Mouse (Mus musculus): ENCODE results near the gene Parn.
"Not testable (repeated sequence)": the region's sequence is repeated elsewhere in the genome, so short reads cannot be mapped to it uniquely, and the experiment has no call there.

The Parn gene

DNA sequence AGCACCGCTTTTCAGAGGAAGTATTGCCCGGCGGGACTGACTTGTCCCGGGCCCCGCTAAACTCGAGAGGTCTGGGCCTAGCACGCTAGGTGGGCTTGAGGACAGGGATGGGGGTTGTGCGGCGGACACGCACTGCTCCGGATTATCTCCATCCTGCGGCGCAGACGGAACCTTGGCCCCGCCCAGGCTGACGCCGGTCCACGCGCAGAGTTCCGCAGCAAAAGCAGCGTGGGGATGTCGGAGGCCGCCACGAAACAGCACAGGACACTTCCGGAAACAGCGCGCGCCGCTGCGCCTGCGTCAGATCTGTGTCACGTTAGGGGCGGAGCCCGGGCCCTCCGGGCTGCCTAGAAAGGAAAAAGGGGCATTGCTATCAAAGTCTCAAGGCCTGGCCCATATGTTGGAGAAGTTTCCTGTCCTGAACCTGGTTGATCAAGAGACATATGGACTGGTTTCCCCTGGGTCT, at the start of gene Parn:
Gene Parn (minus strand): TSS at position 293 of the 466 bp plus-strand sequence.
- peak; percentile 96 for DNase-seq (ENCODE audit: extremely low read depth, insufficient read length, low spot score)

DNA sequence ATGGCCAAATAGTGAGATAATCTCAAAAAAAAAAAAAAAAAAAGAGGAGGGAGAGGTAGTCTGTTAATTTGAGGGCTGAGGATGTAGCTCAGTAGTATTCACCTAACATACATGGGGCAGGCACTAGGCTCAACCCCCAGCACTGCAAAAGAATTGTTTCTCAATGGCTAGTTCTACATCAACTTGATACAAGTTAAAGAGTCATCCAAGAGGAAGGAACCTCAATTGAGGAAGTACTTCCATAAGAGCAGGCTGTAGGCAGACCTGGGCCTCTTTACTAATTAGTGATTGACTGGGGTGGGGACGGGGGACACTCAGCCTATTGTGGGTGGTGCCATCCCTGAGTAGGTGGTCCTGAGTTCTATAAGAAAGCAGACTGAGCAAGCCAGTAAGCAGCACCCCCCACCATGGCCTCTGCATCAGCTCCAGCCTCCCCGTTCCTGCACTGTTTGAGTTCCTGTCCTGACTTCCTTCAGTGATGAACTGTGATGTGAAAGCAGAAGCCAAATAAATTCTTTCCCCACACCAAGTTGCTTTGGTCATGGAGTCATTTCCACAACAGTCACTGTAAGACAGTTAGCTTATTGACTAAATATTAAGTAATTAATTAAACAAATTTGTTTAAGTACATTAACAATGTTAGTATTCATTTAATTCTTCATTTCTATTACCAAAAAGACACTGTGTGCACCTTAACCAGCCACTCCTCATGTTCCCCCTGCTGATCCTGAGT, 49.0 kb upstream of the Parn start:
- no peak for DNase-seq (ENCODE audit: extremely low read depth, insufficient read length, low spot score)

DNA sequence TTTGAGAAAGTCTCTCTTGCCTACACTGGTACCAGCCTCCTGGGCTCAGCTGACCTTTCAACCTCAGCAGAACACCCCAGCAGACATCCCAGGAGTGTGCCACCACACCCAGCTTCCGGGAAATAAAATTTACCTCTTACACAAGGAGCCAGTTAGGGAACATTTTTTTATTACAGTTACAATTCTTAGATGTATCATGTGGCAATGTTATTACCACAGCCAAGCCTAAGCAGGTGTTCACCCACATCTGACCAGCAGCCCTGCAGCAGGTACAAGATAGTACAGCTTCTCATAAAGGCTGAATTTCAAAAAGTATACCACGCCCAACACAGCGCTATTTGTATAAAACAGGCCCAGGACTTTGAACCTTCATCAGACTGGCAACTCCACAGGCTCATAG, 46.9 kb upstream of the Parn start:
- DNase-seq (ENCODE audit: extremely low read depth, insufficient read length, low spot score) = no peak

DNA sequence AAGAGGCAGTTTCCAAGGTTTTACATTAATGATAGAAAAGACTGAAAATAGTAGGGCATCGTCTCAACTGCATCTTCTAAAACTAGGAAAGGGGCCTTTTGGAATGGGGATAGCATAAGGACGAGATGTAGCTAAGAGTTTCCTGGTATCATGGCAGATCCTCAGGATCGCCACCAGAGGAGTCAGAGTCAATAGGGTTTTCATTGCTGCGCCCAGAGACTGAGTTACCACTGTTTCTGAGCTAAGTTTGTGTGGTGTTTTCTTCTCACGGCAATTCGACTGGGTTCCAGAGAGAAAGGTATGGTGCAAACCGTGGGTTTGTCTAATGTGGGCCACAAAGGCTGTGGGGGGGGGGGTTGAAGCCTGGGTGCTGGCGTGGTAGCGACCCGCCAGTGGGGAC, 36.7 kb upstream of the Parn start:
- no peak for DNase-seq (ENCODE audit: extremely low read depth, insufficient read length, low spot score)

DNA sequence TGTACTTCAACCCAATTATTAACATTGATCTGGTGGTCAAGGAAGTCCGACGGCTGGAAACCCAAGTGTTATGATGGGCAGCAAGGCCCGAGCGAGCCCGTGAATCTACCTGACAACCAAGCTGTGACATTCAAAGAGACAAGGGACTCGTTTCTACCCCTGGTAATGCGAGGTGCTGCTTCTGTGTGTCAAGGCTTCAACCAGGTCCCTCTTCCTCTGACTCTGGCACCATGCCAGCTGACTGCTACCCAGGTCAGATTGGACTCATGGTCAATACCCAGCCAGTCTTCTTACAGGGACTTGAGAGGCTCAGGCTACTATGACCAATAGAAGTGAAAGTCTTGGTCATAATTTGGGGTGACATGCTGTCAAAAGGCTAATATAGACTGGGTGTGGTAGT, 34.2 kb upstream of the Parn start:
- no peak for DNase-seq (ENCODE audit: extremely low read depth, insufficient read length, low spot score)

DNA sequence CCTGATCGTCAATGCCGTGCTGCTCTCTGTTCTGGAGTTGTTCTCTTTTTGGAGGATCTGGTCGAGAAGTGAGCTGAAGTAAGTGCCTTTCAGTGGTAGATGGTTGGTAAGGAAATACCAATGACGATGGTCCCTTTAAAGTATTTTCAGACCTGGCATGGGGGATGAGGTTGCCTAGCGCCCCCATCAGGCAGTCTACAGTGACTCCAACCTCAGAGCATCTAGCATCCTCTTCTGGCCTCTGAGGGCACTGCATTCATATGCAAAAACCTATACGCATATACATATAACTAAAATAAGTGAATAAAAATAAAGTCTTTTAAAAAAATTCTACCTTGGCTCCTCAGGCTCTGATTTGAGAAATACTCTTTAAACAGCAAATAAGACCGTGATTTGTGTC, 31.0 kb upstream of the Parn start:
- no peak for DNase-seq (ENCODE audit: extremely low read depth, insufficient read length, low spot score)

DNA sequence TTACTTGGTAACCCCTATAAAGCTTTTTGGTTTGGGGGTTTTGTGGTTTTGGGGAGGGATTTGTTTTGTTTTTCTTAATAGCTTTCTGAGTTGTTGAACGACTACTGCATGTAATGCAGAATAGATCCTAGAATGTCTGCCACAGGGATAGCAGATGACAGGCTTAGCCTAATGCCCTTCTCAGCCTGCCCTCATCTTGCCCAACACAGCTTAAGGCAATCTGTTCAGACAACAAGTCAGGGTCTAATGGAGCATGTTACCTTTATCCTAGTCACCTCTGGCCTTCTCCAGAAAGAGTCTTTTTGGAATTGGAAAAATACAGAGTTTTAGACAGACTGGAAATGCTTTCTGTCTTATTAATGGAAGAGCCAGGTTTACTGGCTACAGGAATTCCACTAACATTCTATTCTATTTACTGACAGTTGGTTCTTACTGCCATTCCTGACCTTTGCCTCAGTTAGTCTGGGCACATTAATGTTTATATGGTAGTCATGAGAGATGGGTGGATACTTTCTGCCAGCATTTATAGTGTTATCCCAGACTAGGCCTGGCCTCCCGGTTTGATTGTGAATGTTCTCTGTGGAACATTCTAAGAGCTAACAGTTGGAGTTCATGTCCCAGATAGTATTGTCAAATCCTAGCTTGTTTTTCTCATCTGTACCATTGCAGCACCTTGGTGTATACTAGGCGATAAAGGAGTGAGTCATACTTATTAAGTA, 10.8 kb upstream of the Parn start:
- no peak for DNase-seq (ENCODE audit: extremely low read depth, insufficient read length, low spot score)

DNA sequence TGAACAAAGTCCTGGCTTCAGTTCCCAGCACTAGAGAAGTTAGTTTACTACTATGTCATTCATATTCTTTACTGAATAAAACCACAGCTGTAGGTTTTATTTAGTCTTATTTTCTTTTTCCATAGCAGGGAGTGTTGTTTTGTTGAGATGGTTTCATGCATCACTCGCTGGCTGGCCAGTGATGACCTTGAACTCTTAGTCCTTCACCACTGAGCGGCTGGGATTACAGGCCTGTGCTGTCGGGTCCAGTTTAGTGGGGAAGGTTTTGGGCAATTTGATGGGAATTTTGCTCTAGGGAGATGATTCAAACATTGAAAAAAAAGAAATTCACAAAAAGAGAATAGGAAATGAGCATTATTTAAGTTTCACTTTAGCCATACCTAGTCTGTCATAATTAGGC, 6.5 kb upstream of the Parn start:
- no peak for DNase-seq (ENCODE audit: extremely low read depth, insufficient read length, low spot score)

DNA sequence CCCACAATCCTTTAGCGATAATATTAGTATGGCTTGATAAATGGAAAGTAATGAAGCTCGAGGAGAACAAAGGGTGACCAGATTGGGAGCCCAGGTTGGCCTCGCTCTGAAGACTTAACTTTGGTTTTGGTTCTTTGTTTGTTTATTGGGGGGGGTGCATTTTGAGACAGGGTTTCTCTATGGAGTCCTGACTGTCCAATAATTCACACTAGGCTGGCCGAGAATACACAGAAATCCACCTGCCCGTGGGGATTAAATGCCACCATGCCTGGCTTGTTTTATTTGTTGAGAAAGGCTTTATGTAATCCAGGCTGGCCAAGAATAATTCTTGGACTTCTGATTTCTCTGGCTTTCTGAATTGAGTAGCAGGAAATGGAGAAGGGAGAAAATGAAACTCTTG, 5.1 kb upstream of the Parn start:
- no peak for DNase-seq (ENCODE audit: extremely low read depth, insufficient read length, low spot score)

DNA sequence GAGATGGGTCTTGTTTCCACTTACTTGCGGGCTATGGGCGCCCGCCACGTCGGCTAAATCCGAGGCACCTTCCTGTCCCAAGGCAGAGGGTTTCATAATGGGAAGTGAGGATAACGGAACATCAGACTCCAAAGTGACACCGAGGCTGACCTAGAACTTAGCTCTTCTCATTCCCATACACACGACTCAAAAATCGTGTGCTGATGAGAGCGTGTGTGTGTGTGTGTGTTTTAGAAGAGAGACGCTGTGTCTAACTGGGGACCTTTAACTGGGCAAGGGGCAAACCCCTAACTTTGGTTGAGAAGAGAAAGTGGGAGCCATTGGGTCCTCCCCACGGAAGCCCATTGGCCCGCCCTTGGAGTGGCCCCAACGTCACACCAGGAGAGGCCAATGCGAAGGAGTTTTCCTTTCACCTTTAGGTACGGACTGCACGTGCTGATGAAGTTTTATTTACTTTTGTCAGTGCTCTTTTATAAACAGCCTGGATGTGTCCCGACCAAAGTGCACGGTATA, 4.5 kb upstream of the Parn start:
- peak; percentile 69 for DNase-seq (ENCODE audit: extremely low read depth, insufficient read length, low spot score)

DNA sequence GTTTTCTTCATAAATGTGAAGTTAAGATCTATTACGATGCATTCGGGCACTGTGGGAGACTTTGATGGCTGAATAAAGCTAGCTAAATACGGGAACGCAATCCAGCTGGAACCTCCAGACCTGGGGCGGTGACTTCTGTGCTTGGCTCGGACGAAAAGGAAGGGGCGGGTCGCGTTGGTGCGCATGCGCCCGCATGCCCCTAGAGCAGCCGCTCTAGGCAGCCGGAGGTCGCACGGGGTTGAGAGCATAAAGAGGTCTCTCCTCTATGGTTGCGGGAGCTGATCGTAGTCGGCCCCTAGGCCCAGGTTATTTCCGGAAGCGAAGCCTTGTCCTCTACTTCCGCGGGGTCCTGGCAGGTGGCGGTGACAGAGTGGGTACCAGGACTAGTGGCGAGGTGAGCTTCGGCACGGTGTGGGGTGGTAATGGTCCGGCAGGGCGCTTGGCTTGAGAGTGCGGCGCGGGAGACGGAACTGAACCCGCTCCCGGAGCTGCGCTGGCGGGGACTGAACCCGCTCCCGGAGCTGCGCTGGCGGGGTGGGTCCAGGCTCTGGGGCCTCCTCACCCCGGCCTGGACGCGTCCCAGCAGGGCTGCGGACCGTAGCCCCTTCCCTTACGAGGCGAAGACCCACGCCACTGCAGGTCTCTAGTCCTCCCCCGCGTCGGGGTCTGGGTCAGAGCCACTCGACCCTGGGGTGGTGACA, 3.9 kb upstream of the Parn start, which contains the start of the genes Bfar and 3110001I22Rik:
Gene Bfar (plus strand): TSS at position 174 of the 701 bp plus-strand sequence.
Gene 3110001I22Rik (plus strand): TSS at position 245 of the 701 bp plus-strand sequence.
- DNase-seq (ENCODE audit: extremely low read depth, insufficient read length, low spot score) = peak; percentile 93

DNA sequence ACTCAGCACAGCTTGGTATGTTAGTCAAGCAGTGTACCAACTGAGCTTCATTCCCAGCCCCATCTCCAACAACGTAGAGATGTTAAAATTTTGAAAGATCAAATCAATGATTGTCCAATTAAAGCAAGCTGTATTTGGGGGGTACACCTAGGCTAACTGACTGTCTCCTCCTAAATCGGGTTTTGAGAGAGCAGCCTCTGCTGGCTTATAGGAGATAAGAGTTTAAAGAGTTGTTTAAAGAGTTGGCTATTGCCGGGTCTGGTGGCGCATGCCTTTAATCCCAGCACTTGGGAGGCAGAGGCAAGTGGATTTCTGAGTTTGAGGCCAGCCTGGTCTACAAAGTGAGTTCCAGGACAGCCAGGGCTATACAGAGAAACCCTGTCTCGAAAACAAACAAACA, 2.9 kb upstream of the Parn start:
- not testable (repeated sequence) for DNase-seq (ENCODE audit: extremely low read depth, insufficient read length, low spot score)

DNA sequence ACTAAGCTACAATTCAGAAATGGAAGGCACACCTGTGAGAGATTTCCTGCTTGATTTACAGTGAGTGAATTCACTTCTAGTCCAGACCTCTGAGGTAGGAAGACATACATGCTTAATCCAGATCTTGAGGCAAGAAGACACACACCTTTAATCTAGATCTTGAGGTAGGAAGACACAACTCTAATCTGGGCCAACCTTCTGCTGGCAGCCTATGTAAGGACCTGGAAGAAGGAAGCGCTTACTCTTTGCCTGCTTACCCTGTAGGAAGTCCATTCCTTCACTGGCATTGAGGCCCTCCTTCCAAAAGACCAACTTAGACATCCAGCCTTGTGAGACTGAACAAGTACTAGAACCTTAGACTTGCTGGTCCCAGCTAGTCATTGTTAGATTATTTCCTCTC, 1.3 kb upstream of the Parn start:
- DNase-seq (ENCODE audit: extremely low read depth, insufficient read length, low spot score) = no peak

DNA sequence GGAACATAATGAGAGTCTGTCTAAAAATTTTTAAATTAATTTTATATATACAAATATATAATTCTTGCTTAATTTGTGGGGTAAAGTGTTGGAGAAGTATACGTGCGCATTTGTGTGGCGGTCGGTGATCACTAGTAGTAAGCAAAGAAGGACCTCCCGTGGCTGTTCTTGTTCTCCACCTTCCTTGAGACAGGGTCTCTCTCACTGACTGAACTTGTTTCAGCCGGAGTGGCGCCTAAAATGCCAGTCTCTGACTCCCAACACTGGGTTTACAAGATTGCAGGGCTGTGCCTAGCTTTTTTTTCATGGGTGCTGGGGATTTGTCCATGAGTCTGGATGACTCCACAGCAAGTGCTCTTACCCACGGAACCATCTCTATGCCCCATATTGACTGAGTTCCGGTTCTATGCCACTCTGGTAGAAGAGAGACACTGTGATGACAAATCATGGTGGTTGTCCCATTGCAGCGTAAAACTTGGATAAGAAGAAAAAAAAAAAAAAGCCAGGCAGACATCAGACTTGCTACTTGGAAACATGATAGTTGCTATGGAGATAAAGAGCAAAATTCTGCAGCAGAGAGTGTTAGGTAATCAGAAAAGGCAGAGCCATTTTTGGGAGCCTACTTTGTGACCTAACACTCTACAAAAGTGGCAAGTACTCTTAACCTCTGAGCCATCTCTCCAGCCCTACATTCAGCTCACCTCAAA, 585 bp upstream of the Parn start:
- DNase-seq (ENCODE audit: extremely low read depth, insufficient read length, low spot score) = no peak

DNA sequence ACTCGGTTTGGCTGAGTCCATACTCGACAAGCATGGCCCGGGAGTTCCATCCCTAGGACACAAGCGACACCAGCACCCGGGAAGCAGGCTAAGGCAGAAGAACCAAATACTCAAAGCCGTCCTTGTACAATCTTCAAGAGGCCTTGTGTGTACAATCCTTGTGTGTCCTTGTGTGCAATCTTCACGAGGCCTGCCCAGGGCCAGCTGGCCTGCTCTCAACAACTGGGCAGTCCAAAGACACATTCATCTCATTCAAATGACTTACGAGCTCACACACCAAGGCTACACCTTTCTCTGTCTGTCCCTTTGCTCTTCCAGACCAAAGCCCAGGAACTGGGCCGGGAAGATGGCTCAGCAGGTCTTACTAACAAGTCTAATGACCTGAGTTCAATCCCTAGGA, 7.2 kb downstream of the Parn start:
- DNase-seq (ENCODE audit: extremely low read depth, insufficient read length, low spot score) = no peak

DNA sequence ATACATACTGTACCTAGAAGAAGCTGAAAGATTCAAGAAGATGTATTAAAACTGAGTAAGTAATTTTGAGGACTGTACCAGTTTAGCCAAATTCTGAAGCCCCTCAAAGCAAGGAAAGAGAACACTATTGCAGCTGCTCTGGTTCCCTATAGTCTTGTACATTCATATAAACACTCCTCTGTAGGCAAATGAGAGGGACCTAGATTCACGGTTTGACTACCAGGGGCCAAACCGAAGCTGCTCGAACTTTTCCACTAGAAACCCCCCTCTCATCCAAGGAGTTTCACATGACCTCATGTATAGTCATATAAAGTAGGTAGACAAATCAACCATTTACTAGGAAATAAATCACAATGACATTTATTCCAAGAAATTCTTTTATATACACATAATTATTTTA, 9.1 kb downstream of the Parn start:
- DNase-seq (ENCODE audit: extremely low read depth, insufficient read length, low spot score) = no peak

DNA sequence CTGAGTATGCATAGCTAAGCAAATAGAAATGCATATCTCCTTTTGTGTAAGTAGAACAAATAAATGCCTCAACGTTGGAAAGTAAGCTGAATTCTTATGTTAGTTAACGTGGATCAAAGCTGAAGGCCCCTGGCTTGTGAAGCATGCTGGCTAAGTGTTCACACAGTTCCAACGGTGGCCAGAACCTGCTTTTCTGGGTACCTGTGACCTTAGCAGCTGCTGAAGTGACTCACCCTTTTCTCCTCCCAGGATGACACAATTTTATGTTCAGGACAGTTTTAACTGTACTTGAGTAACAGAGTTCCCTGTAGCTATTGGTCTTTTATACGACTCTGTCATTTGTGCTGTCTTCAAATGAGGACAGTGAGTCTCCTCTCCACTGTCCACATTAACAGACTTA, 22.0 kb downstream of the Parn start:
- no peak for DNase-seq (ENCODE audit: extremely low read depth, insufficient read length, low spot score)

DNA sequence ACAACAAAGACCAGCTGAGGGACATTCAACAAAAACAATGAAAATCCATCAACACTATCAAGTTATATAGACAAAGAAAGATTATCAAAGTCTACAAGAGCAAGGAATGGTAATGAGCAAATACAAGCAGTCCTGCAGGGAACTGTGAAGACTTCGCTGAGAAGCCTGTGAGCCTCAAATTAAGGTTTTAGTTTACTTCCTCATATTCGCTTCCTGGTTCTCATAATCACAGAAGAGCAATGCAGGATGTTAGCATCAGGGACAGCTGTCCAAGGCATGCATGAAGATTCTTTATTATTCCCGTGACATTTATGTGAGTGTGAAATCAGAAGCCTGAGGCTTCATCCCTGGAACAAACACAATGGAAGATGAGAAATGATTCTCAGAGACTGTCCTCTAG, 23.5 kb downstream of the Parn start:
- DNase-seq (ENCODE audit: extremely low read depth, insufficient read length, low spot score) = no peak

DNA sequence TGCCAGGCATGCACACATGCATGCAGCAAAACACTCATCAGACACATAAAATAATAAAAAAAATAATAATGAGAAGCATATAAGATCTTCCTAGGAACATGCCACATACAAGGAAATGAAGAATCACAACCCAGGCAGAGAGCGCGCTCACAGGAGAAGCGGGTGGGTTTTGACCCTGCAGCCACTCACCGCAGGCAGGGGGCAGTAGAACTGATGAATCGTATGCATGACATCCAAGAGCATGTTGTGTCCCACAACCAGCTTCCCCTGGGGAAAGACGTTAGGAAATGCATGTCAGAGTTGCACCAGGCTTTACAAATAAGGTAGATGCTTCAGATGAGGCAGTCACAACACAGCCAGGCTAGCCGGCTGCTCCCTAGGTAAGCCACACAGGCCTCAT, 27.9 kb downstream of the Parn start:
- peak; percentile 19 for DNase-seq (ENCODE audit: extremely low read depth, insufficient read length, low spot score)

DNA sequence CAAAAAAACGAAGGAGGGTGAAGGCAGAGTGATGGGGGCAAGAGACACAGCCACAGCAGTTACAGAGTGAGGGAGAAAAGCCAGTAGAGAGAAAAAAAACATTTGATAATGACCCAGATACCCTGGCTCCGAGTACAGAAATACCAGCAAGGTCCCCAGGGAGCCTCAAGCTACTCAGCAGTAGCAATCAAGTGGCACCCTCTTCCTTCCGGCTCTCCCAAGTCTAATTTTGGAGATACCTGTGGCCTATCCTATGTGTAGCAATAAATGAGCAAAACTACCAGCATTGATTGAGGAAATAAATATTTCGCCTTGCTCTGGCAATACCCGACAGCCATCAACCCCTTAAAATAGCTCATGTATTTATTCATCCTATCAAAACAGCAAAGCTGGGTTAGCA, 28.5 kb downstream of the Parn start:
- no peak for DNase-seq (ENCODE audit: extremely low read depth, insufficient read length, low spot score)

DNA sequence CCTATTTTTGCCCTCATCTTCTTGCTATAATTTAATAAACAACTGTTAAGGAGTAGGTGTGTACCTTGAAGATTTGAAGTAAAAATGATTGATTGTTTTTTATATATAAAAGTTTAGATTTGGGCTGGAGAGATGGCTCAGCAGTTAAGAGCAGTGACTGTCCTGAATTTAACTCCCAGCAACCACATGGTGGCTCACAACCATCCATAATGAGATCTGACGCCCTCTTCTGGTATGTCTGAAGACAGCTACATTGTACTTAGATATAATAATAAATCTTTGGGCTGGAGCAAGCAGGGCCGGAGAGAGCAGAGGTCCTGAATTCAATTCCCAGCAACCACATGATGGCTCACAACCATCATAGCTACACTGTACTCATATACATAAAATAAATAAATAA, 29.8 kb downstream of the Parn start:
- not testable (repeated sequence) for DNase-seq (ENCODE audit: extremely low read depth, insufficient read length, low spot score)

All from 3134 (cell line).